Mouse (Mus musculus): ENCODE measurements around the gene Fam114a2. TPM values are rescaled to one million over a fixed set of nuclear protein-coding genes. Genes with fewer than 3 reads are reported as not detected.

The Fam114a2 gene
- 72.7 and 78.5 TPM in 2 replicates for polyA plus RNA-seq (2012; rRNA removed)

GRCm38 (mm10) chr11:57518091-57518750 is at the start of gene Fam114a2, which contains the start of gene Mfap3:
TSS of gene Fam114a2 (minus strand) at chr11:57518617.
TSS of gene Mfap3 (plus strand) at chr11:57518664.

Other genes with a start within 250 kb of the Fam114a2 start
- gene Mfap3, start within 50 bp of the Fam114a2 start, polyA plus RNA-seq (2012; rRNA removed) = 32.1 and 34.3 TPM in 2 replicates
- 12.8 and 15.4 TPM in 2 replicates for gene Galnt10, start 126.8 kb upstream of the Fam114a2 start, polyA plus RNA-seq (2012; rRNA removed)

All from central nervous system, embryonic 14 days (tissue).